Mouse (Mus musculus) fat pad, adult 2 months (tissue): ENCODE measurements around the gene Cep170b.

Source experiments
- DNase-seq: peaks from one replicate; pipeline ENCODE4 v3.0.0-alpha.2; 2011; ENCODE audit warnings: low read depth, low spot score; ENCODE audit errors: extremely low read depth

Cep170b gene

GRCm38 (mm10) chr12:112720216-112720615, at the start of gene Cep170b:
TSS of gene Cep170b (plus strand) at chr12:112720455.
- DNase-seq = no peak

GRCm38 (mm10) chr12:112670718-112671393, 49.4 kb upstream of the Cep170b start:
- DNase-seq = no peak

GRCm38 (mm10) chr12:112671891-112672290, 48.4 kb upstream of the Cep170b start:
- no peak for DNase-seq

- no peak for DNase-seq
Measured at GRCm38 (mm10) chr12:112672744-112673575, 47.3 kb upstream of the Cep170b start.

- DNase-seq = no peak
Measured at GRCm38 (mm10) chr12:112673576-112674091, 46.6 kb upstream of the Cep170b start.

- DNase-seq = no peak
Measured at GRCm38 (mm10) chr12:112674132-112675011, 45.9 kb upstream of the Cep170b start, which contains the start of gene Akt1. TSS of gene Akt1 (minus strand) at chr12:112674884.

- no peak for DNase-seq
Measured at GRCm38 (mm10) chr12:112675245-112676035, 44.8 kb upstream of the Cep170b start.

GRCm38 (mm10) chr12:112677076-112677475, 43.2 kb upstream of the Cep170b start:
- DNase-seq = no peak

GRCm38 (mm10) chr12:112677943-112678554, 42.2 kb upstream of the Cep170b start:
- DNase-seq = no peak

GRCm38 (mm10) chr12:112678555-112679026, 41.7 kb upstream of the Cep170b start, which contains the start of gene Zbtb42:
TSS of gene Zbtb42 (plus strand) at chr12:112678828.
- no peak for DNase-seq

GRCm38 (mm10) chr12:112679027-112679996, 40.9 kb upstream of the Cep170b start:
- no peak for DNase-seq

- DNase-seq = no peak
Measured at GRCm38 (mm10) chr12:112683351-112683750, 36.9 kb upstream of the Cep170b start.

- DNase-seq = no peak
Measured at GRCm38 (mm10) chr12:112688458-112688857, 31.8 kb upstream of the Cep170b start.

- DNase-seq = no peak
Measured at GRCm38 (mm10) chr12:112693185-112694126, 26.8 kb upstream of the Cep170b start.

- DNase-seq = no peak
Measured at GRCm38 (mm10) chr12:112694127-112694475, 26.2 kb upstream of the Cep170b start.

- DNase-seq = no peak
Measured at GRCm38 (mm10) chr12:112696806-112697425, 23.3 kb upstream of the Cep170b start.

GRCm38 (mm10) chr12:112700522-112700921, 19.7 kb upstream of the Cep170b start:
- DNase-seq = no peak
